Mouse (Mus musculus): ENCODE data around the gene Prmt7. TPM values are rescaled to one million over a fixed set of nuclear protein-coding genes. Genes with fewer than 3 reads are reported as not detected.
A peak's percentile ranks its signal among the peaks of the same experiment; 100 is the strongest.

Prmt7 gene
- polyA plus RNA-seq, 1 experiment from 2014 or later, result 20.1 TPM

DNA sequence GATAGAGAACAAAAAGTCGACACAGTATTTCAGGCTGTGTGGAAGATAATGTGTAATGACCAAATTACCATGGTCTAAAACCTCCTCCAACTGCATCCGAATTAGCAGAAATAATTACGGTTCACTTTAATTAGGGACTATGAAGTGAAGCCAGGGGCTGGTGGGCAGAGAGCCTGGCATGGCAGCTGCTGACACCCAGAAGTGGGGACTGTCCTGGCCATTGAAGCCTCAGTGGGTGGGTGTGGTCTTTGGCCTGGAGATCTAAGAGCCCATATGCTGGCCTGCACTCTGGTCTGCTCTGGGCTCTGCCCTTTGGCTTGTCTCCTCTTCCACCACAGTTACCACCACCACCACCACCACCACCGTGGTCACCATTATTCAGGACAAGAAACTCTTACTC lies 53.2 kb downstream of the Prmt7 start:
- no peaks in the 10 kb centered on the region for H3K9me3 ChIP-seq (replicated peaks)
- no peak overlapping the region for H3K4me3 ChIP-seq (replicated peaks)
- H3K4me1 ChIP-seq (replicated peaks), result no peaks in the 10 kb centered on the region
- no peak overlapping the region for H3K27ac ChIP-seq (replicated peaks)
- ATAC-seq (ENCODE audit: insufficient read depth), result no peak
- no peaks in the 10 kb centered on the region for H3K27me3 ChIP-seq
- WGBS (ENCODE audit: insufficient replicate concordance), result 72% methylated on average over 4 of the region's 4 CpGs
- no peak overlapping the region for H3K9ac ChIP-seq
- no peak overlapping the region for H3K4me2 ChIP-seq
- no peaks in the 10 kb centered on the region for H3K36me3 ChIP-seq (replicated peaks)

DNA sequence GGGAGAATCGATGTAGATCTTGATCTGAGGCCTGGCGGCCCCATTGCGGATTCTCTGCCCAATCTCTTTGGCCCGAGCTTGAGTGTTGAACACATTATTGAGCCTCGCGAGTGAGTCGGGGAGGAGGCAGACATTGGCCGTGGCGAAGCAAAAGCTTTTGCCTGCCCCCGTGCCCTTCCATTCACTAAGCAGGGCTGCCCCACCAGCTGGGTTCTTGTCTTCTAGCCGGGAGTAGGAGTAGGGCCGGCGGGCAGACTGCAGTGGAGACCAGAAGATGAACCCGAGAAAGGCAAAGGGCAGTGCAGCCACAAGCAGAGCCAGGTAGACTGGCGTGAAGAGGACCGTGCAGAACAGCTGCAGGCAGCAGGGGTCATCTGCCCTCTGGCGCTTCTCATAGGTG lies 54.7 kb downstream of the Prmt7 start:
- H3K4me1 ChIP-seq (replicated peaks), result no peaks in the 10 kb centered on the region
- no peak overlapping the region for H3K4me3 ChIP-seq (replicated peaks)
- no peak overlapping the region for H3K27ac ChIP-seq (replicated peaks)
- H3K9ac ChIP-seq, result no peak overlapping the region
- H3K27me3 ChIP-seq, result no peaks in the 10 kb centered on the region
- H3K36me3 ChIP-seq (replicated peaks), result no peaks in the 10 kb centered on the region
- 77% methylated on average over 17 of the region's 17 CpGs for WGBS (ENCODE audit: insufficient replicate concordance)
- no peak for ATAC-seq (ENCODE audit: insufficient read depth)
- no peak overlapping the region for H3K4me2 ChIP-seq
- H3K9me3 ChIP-seq (replicated peaks), result no peaks in the 10 kb centered on the region

- H3K4me1 ChIP-seq (replicated peaks), result no peaks in the 10 kb centered on the region
- ATAC-seq (ENCODE audit: insufficient read depth), result no peak
- H3K9me3 ChIP-seq (replicated peaks), result no peaks in the 10 kb centered on the region
- no peak overlapping the region for H3K4me3 ChIP-seq (replicated peaks)
- no peak overlapping the region for H3K4me2 ChIP-seq
- 46% methylated on average over 5 of the region's 5 CpGs for WGBS (ENCODE audit: insufficient replicate concordance)
- H3K27ac ChIP-seq (replicated peaks), result no peak overlapping the region
- no peaks in the 10 kb centered on the region for H3K27me3 ChIP-seq
- no peaks in the 10 kb centered on the region for H3K36me3 ChIP-seq (replicated peaks)
- no peak overlapping the region for H3K9ac ChIP-seq
Observed at GRCm38 (mm10) chr8:106268710-106269346, 58.1 kb downstream of the Prmt7 start.

GRCm38 (mm10) chr8:106270804-106271203 lies 60.1 kb downstream of the Prmt7 start:
- no peak for ATAC-seq (ENCODE audit: insufficient read depth)
- H3K36me3 ChIP-seq (replicated peaks), result no peaks in the 10 kb centered on the region

DNA sequence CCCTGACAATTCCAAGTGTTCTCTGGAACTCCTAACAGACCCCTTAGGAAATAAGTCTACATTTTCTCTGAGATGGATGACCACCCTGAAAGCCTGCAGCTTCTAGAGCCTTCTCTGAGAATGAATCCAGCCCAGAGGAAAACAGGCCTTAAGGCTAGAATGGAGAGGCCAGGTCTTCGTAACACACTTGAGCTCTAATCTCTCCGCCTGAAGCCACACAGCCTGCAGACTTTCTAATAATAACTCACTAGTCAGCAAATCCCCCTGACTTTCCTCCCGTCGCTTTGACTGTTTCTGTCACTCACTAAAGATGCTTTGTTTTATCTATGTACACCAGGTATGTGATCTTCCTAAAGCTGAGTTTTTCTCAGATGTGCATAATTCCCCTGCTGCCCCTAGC lies 60.6 kb downstream of the Prmt7 start:
- no peaks in the 10 kb centered on the region for H3K27me3 ChIP-seq
- H3K36me3 ChIP-seq (replicated peaks), result no peaks in the 10 kb centered on the region
- WGBS (ENCODE audit: insufficient replicate concordance), result 24% methylated on average over 4 of the region's 4 CpGs
- no peaks in the 10 kb centered on the region for H3K4me1 ChIP-seq (replicated peaks)
- ATAC-seq (ENCODE audit: insufficient read depth), result no peak
- no peaks in the 10 kb centered on the region for H3K9me3 ChIP-seq (replicated peaks)
- H3K27ac ChIP-seq (replicated peaks), result no peak overlapping the region
- no peak overlapping the region for H3K4me2 ChIP-seq
- H3K4me3 ChIP-seq (replicated peaks), result no peak overlapping the region
- no peak overlapping the region for H3K9ac ChIP-seq

More at GRCm38 (mm10) chr8:106270804-106271203, 60.1 kb downstream of the Prmt7 start:
- no peaks in the 10 kb centered on the region for H3K9me3 ChIP-seq (replicated peaks)
- WGBS (ENCODE audit: insufficient replicate concordance), result 44% methylated on average over 5 of the region's 5 CpGs
- no peaks in the 10 kb centered on the region for H3K27me3 ChIP-seq
- no peaks in the 10 kb centered on the region for H3K4me1 ChIP-seq (replicated peaks)
- H3K4me2 ChIP-seq, result no peak overlapping the region
- no peak overlapping the region for H3K9ac ChIP-seq
- no peak overlapping the region for H3K4me3 ChIP-seq (replicated peaks)
- H3K27ac ChIP-seq (replicated peaks), result no peak overlapping the region

- no peak overlapping the region for H3K4me2 ChIP-seq
- no peak overlapping the region for H3K9ac ChIP-seq
- no peaks in the 10 kb centered on the region for H3K27me3 ChIP-seq
- no peak for ATAC-seq (ENCODE audit: insufficient read depth)
- WGBS (ENCODE audit: insufficient replicate concordance), result 67% methylated on average over 3 of the region's 3 CpGs
- H3K36me3 ChIP-seq (replicated peaks), result no peaks in the 10 kb centered on the region
- no peaks in the 10 kb centered on the region for H3K4me1 ChIP-seq (replicated peaks)
- no peak overlapping the region for H3K27ac ChIP-seq (replicated peaks)
- H3K9me3 ChIP-seq (replicated peaks), result no peaks in the 10 kb centered on the region
- no peak overlapping the region for H3K4me3 ChIP-seq (replicated peaks)
Observed at GRCm38 (mm10) chr8:106273468-106273867, 62.7 kb downstream of the Prmt7 start.

GRCm38 (mm10) chr8:106276709-106277317 lies 66.1 kb downstream of the Prmt7 start:
- Histone ChIP-seq H3K4me1 (replicated peaks) (0 out of 2 replicates have a peak, but pooled peaks cover 8% of the 10 kb centered on the region), H3K9me3 (replicated peaks) (no peaks in the 10 kb centered on the region), H3K36me3 (replicated peaks) (no peaks in the 10 kb centered on the region), H3K4me3 (replicated peaks) (no peak overlapping the region), H3K27ac (replicated peaks) (no peak overlapping the region), H3K9ac (no peak overlapping the region), H3K4me2 (no peak overlapping the region), H3K27me3 (no peaks in the 10 kb centered on the region)
- ATAC-seq (ENCODE audit: insufficient read depth), result no peak
- 47% methylated on average over 5 of the region's 5 CpGs for WGBS (ENCODE audit: insufficient replicate concordance)

GRCm38 (mm10) chr8:106278367-106279042 lies 67.8 kb downstream of the Prmt7 start:
- H3K27ac ChIP-seq (replicated peaks), result no peak overlapping the region
- H3K9me3 ChIP-seq (replicated peaks), result no peaks in the 10 kb centered on the region
- H3K4me2 ChIP-seq, result no peak overlapping the region
- no peak overlapping the region for H3K4me3 ChIP-seq (replicated peaks)
- ATAC-seq (ENCODE audit: insufficient read depth), result 0 out of 2 replicates have a peak, but pooled peaks have one; percentile 12
- no peaks in the 10 kb centered on the region for H3K36me3 ChIP-seq (replicated peaks)
- no peak overlapping the region for H3K9ac ChIP-seq
- 51% methylated on average over 11 of the region's 11 CpGs for WGBS (ENCODE audit: insufficient replicate concordance)
- 0 out of 2 replicates have a peak, but pooled peaks cover 8% of the 10 kb centered on the region for H3K4me1 ChIP-seq (replicated peaks)
- H3K27me3 ChIP-seq, result no peaks in the 10 kb centered on the region

DNA sequence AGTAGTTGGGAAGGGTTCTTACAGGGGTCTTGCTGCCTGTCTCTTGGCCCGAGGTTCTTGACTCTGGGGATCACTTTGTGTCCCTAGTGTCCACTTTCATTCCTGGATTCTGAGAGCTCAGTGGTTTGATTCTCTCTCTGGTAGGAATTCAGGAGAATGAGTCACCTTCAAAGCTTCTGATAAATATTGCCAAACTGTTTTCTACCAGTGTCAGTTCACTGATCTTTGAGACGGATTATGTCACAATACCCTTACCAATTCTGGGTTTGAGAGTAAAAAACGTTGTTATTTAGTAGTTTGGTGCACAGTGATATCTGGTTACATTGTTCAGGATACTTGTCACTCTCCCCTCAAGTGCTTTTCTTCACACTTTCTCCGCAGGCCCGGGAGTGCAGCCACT lies 69.4 kb downstream of the Prmt7 start:
- Histone ChIP-seq H3K4me3 (replicated peaks) (no peak overlapping the region), H3K9ac (no peak overlapping the region), H3K27me3 (no peaks in the 10 kb centered on the region), H3K9me3 (replicated peaks) (no peaks in the 10 kb centered on the region), H3K27ac (replicated peaks) (no peak overlapping the region), H3K36me3 (replicated peaks) (no peaks in the 10 kb centered on the region), H3K4me2 (no peak overlapping the region), H3K4me1 (replicated peaks) (0 out of 2 replicates have a peak, but pooled peaks cover 8% of the 10 kb centered on the region)
- WGBS (ENCODE audit: insufficient replicate concordance), result 37% methylated on average over 5 of the region's 5 CpGs
- ATAC-seq (ENCODE audit: insufficient read depth), result no peak

DNA sequence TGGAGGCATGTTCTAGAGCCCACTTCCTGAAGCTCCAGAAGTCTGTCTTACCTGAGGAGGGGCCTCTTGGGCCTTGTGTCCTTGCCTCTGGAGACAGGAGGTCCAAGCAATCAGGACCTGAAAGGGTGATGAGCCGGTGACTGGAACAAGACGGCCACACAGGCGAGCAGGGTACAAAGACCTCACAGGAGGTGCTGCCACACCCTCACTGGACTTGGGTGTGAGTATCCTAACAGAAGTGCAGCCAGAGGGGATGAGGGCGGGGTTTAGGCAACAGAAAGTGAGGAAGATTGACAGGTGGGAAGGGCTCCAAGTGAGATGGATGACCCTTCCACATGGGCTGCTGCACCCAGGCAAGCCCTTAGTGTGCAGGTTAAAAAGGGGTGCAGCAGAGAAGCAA lies 70.1 kb downstream of the Prmt7 start:
- no peaks in the 10 kb centered on the region for H3K36me3 ChIP-seq (replicated peaks)
- ATAC-seq (ENCODE audit: insufficient read depth), result no peak
- H3K9ac ChIP-seq, result no peak overlapping the region
- WGBS (ENCODE audit: insufficient replicate concordance), result 39% methylated on average over 4 of the region's 4 CpGs
- no peak overlapping the region for H3K4me2 ChIP-seq
- no peak overlapping the region for H3K4me3 ChIP-seq (replicated peaks)
- no peaks in the 10 kb centered on the region for H3K9me3 ChIP-seq (replicated peaks)
- 0 out of 2 replicates have a peak, but pooled peaks cover 8% of the 10 kb centered on the region for H3K4me1 ChIP-seq (replicated peaks)
- H3K27me3 ChIP-seq, result no peaks in the 10 kb centered on the region
- no peak overlapping the region for H3K27ac ChIP-seq (replicated peaks)

GRCm38 (mm10) chr8:106287445-106287844 lies 76.7 kb downstream of the Prmt7 start:
- no peak for ATAC-seq (ENCODE audit: insufficient read depth)

More at GRCm38 (mm10) chr8:106287445-106287844, 76.7 kb downstream of the Prmt7 start:
- no peak overlapping the region for H3K4me2 ChIP-seq
- 28% methylated on average over 2 of the region's 2 CpGs for WGBS (ENCODE audit: insufficient replicate concordance)
- H3K27me3 ChIP-seq, result no peaks in the 10 kb centered on the region
- H3K4me1 ChIP-seq (replicated peaks), result no peaks in the 10 kb centered on the region; the same call in 1 of the 2 replicates
- H3K27ac ChIP-seq (replicated peaks), result no peak overlapping the region
- no peak overlapping the region for H3K9ac ChIP-seq
- H3K36me3 ChIP-seq (replicated peaks), result no peaks in the 10 kb centered on the region
- no peak overlapping the region for H3K4me3 ChIP-seq (replicated peaks)
- H3K9me3 ChIP-seq (replicated peaks), result no peaks in the 10 kb centered on the region
